Mouse (Mus musculus) C2C12 (cell line): ENCODE data around the gene Slc4a2.

Source experiments
- CEBPB ChIP-seq: IDR thresholded peaks from one replicate; pipeline ENCODE4 v1.6.1; 2011; ENCODE audit warnings: low read depth, mild to moderate bottlenecking, control low read depth, moderate library complexity
- CTCF ChIP-seq: IDR thresholded peaks from one replicate; pipeline ENCODE4 v1.5.1; 2011; ENCODE audit not compliant: control insufficient read depth, insufficient read depth, insufficient read length
- MAX ChIP-seq: IDR thresholded peaks from one replicate; pipeline ENCODE4 v1.6.1; 2011; ENCODE audit warnings: mild to moderate bottlenecking, control low read depth
- USF1 ChIP-seq: IDR thresholded peaks from one replicate; pipeline ENCODE4 v1.6.1; 2011; ENCODE audit warnings: low read depth, mild to moderate bottlenecking, control low read depth, moderate library complexity

DNA sequence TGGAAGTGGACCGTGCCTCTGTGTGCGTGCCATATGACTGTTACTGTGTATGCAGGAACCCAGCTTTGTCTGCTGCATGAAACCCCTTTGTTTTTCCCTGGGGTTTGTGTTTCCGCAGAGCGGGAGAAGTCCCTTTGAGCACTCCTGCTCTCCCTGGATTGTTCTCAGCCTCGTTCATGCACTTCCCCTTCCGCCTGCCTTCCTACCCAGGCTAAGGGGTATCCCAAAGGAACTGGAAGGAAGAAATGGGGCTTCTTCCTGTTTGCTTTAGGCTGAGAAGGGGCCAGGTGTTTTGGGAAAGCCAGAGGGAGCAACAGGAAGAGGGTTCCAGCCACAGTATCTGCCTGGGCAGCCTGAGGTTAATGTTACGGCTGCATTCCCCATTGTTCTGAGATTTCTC is 32.0 kb downstream of the Slc4a2 start:
- TF ChIP-seq CTCF (no peak), USF1 (no peak), MAX (no peak), CEBPB (no peak)
